Mouse (Mus musculus) spleen, adult 2 months (tissue): ENCODE results near the gene Hoxd10. TPM values are rescaled to one million over a fixed set of nuclear protein-coding genes. Genes with fewer than 3 reads are reported as not detected.
A peak's percentile ranks its signal among the peaks of the same experiment; 100 is the strongest.

Experiments used
- DNase-seq, 2 experiments: peaks; one replicate each; pipeline versions ENCODE4 v3.0.0 to v3.0.0-alpha.2; 2012 to 2021; ENCODE audit warnings: low spot score in 2 of 2, low read depth in 1 of 2
- H3K27ac ChIP-seq: fragments of 200-500 bp; 2 replicates; pipeline ENCODE4 v1.5.1; 2012; ENCODE audit warnings: low read length, inconsistent platforms; ENCODE audit not compliant: insufficient read depth
- H3K27me3 ChIP-seq: fragments of 200-500 bp; 2 replicates; pipeline ENCODE4 v1.6.1; 2012; ENCODE audit warnings: mild to moderate bottlenecking, moderate library complexity, low read length, inconsistent platforms; ENCODE audit not compliant: control insufficient read depth, insufficient read depth
- H3K36me3 ChIP-seq: fragments of 200-500 bp; 2 replicates; pipeline ENCODE4 v1.6.1; 2012; ENCODE audit warnings: mild to moderate bottlenecking, low read length, inconsistent platforms; ENCODE audit not compliant: control insufficient read depth, insufficient read depth
- H3K4me1 ChIP-seq: fragments of 200-500 bp; 2 replicates; pipeline ENCODE4 v1.6.1; 2011; ENCODE audit warnings: inconsistent platforms; ENCODE audit not compliant: control insufficient read depth, insufficient read depth, insufficient read length
- H3K4me3 ChIP-seq: fragments of 200-500 bp; 2 replicates; pipeline ENCODE4 v1.5.1; 2011; ENCODE audit warnings: mild to moderate bottlenecking, inconsistent platforms; ENCODE audit not compliant: insufficient read depth, insufficient read length; ENCODE audit errors: extremely low read depth
- CTCF ChIP-seq: fragments of 200-500 bp; IDR thresholded peaks from 2 replicates; pipeline ENCODE4 v1.5.1; 2011; ENCODE audit warnings: mild to moderate bottlenecking, inconsistent platforms; ENCODE audit not compliant: insufficient read depth, insufficient read length, insufficient replicate concordance; ENCODE audit errors: extremely low read depth
- POLR2A ChIP-seq: fragments of 200-500 bp; IDR thresholded peaks from 2 replicates; pipeline ENCODE4 v1.6.1; 2011; ENCODE audit warnings: low read depth, low read length, inconsistent platforms
- WGBS: fragments of 180-500 bp; shearing (Covaris S2); methylation state at CpG from one replicate; pipeline ENCODE4 v1.1.7; 2018; 5-methylcytosine and 5-hydroxymethylcytosine counted together
- polyA plus RNA-seq: library from polyadenylated mRNA; depleted of rRNA; stranded (reverse); fragments of >200 nt; gene quantifications from 2 replicates; pipeline ENCODE4 v1.2.3, GENCODE M21; 2012

Gene Hoxd10
- polyA plus RNA-seq, 1 experiment = not detected

DNA sequence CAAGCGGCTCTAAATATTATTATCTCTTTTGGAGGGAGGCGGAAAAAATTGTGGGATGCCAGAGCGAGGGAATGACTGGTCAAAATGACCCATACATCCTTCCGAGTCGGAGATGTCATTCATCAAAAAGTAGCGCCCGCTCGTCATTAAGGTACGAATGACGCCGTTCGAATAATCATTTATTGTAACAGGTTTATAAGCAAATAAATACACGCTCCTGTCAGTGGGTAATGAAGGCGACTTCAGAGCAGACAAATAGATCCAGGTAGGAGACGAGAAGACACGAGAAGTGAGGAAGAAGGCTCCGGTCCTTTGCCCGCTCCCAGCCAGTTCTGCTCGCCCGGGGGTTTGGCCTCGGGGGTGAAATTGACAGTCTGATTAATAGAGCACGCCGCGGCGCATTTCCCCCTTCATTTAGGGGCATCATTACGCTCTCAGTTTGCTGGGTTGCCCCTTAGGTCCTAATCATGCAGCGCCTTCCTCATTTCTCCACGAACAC is 32.2 kb upstream of the Hoxd10 start, which contains the start of gene Evx2:
Gene Evx2, minus strand, starts transcription at position 51 of the 499 bp plus-strand sequence.
- 12% methylated on average over 28 of the region's 28 CpGs for WGBS
- Histone ChIP-seq H3K27me3 (peaks cover 56% of the 10 kb centered on the region), H3K27ac (no peak within 1 kb of the TSS), H3K36me3 (no peaks in the 10 kb centered on the region), H3K4me1 (peaks cover 9% of the 10 kb centered on the region), H3K4me3 (0 out of 2 replicates have a peak within 1 kb of the TSS, but pooled peaks have one; percentile 1)
- TF ChIP-seq POLR2A (no peak), CTCF (no peak)
- no peak for DNase-seq

DNA sequence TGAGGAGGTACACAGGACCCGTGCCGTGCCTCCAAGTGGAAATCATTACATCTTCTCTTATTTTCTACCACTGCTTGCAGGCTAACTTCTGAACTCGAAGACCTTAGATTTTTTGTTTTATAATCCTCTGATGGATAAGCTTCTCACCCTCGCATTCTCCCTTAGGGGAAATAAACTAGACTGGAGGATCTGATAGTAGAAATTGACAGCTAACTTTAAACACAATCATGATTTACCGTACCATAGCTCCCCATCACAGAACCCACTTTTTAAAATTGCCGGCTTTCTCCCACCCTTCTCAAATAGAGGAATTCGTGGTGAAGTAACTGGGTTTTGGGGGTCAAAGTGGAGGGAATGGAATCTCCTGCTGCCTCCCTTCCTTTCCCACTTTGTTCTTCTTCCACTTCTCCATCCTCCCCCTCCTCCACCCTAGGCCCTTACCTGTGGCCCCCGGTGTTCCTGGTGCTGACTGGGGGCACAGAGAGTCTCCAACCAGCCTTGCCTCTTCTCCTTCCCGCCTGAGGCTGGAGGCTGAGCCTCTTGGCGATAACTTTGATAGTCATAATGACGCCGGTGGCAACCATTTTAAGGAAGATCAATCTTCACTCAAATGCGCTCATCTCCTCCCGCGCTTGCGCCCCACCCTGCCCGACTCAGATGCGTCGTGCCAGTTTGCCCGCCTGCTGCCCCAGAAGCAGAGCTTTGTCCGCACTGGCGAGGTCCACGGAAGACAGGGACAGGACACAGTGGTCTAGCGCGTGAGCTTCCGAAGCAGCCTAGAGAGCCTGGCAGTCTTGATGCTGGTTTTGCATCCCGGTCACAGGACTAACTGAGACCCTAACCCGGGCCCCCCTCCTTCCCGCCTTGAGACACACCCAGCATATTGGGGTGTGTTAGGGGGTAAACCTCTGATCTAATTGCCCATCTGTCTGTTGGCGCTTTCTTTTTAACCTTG is 31.0 kb upstream of the Hoxd10 start:
- TF ChIP-seq POLR2A = no peak
- no peak for TF ChIP-seq CTCF
- WGBS = 7% methylated on average over 30 of the region's 30 CpGs
- Histone ChIP-seq H3K4me1 (peaks cover 6% of the 10 kb centered on the region), H3K27ac (no peak overlapping the region), H3K4me3 (no peak overlapping the region), H3K27me3 (peaks cover 47% of the 10 kb centered on the region), H3K36me3 (no peaks in the 10 kb centered on the region)
- DNase-seq = no peak

DNA sequence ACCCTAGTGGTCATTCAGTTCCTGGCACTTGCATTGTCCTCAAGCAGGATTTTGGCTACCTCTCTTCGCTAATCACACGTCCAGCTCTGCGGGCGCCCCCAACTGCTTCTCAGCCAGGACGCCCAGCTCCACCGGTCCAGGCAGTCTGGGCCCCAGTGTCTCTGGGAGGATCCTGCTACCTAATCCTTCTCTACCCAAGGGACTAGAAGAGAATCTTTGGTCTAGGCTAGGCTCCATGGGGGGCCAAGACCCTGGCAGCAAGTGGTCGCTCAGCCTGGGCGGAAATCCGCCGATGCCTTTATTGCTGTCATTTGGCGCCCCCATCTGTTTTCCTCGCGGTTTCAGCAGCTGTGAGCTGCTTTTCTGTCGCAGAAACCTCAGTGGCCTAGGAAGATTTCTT is 30.0 kb upstream of the Hoxd10 start:
- 6% methylated on average over 14 of the region's 14 CpGs for WGBS

DNA sequence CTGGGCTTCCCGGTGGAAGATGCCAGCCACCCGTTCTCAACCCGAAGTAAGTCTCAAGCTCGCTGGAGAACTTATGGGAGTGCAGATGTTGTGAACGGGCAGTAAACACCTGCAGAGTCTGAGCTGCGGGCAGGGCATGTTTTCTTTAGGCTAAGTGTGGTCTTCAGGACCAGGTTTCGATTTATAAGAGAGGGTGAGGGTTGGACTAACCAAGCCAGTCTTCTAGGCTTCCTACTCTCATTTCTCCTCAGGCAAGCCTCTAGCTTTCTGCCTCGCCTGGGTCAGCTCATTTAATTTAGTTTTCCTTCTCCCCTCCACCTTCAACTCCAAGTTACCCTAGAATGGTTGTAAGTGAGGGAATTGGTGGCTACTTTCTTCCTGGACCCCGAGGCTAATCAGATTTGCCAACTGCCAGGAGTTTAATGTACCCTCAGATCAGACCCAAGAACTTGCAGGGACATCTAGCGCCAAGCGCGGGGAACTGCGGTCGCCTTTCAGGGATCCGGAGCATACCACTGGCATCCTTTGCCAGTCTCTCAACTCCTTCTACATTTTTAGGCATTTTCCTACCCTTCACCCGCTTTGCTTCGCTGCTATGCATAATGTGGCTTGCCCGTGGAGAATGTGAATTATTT is 28.3 kb upstream of the Hoxd10 start:
- no peak for DNase-seq
- Histone ChIP-seq H3K36me3 (no peaks in the 10 kb centered on the region), H3K4me1 (no peaks in the 10 kb centered on the region; the same call in 1 of the 2 replicates), H3K4me3 (no peak overlapping the region), H3K27ac (no peak overlapping the region), H3K27me3 (peaks cover 41% of the 10 kb centered on the region)
- WGBS = 5% methylated on average over 18 of the region's 18 CpGs
- no peak for TF ChIP-seq POLR2A
- peak; percentile 29; the same call in 1 of the 2 replicates for TF ChIP-seq CTCF

More for the DNA sequence above, 30.0 kb upstream of the Hoxd10 start:
- no peak for DNase-seq
- H3K4me3 ChIP-seq = no peak overlapping the region
- no peaks in the 10 kb centered on the region for H3K36me3 ChIP-seq
- H3K4me1 ChIP-seq = peaks cover 3% of the 10 kb centered on the region; the same call in 1 of the 2 replicates
- TF ChIP-seq POLR2A (no peak), CTCF (no peak)
- peaks cover 42% of the 10 kb centered on the region for H3K27me3 ChIP-seq
- no peak overlapping the region for H3K27ac ChIP-seq

DNA sequence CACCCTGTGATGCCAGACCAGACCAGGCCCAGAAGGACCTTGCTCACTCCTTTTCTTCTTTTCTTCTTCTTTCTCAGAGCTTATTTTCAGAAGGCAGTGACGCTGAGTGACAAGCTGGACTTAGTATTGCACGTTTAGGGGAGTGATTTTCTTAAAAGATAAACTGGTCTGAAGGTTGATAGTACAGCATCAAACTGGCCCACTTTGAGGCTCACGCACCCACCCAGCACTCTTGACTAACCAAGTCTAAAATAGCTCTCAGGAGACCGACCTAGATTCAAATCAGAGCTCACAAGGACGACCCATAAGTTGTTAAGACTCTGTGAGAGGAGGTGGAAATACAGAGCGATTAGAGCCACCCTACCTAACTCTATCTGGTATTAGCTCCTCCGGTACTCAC is 25.3 kb upstream of the Hoxd10 start:
- Histone ChIP-seq H3K27me3 (peaks cover 27% of the 10 kb centered on the region), H3K36me3 (no peaks in the 10 kb centered on the region), H3K27ac (no peak overlapping the region), H3K4me1 (no peaks in the 10 kb centered on the region; the same call in 1 of the 2 replicates), H3K4me3 (no peak overlapping the region)
- no peak for DNase-seq
- TF ChIP-seq POLR2A (no peak), CTCF (no peak)
- WGBS = 6% methylated on average over 7 of the region's 7 CpGs

DNA sequence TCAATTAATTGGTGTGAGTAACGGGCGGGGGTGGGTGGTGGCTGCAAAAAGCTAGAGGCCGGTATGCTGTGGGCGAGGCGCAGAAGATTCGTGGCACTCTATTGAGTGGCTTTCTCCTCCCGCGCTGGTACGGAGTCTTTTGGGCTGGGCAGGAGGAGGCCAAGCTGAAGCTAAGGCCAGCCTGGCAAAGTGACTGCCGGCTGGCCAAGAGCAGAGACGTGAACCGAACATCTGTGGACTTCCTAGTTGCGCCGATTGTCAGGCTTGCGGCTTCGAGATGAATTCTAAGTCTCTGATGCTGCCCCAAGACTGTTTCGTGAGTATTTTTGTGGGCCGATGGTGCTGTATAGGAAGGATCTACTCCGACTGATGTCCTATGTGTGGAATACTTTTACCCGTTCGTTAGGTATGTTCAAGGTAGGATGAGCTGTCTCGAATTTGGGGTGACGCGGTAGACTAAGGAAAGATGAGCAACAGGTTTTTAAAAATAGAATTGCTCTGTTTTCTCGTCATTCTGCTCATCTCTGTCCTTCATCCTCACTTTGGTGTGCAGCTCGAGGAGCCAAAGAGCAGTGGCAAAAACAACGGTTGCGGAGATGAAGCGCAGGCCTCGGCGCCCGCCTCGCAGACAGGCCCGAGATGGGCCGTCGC is 24.4 kb upstream of the Hoxd10 start:
- no peak for DNase-seq
- no peak overlapping the region for H3K4me3 ChIP-seq
- TF ChIP-seq POLR2A (no peak), CTCF (no peak)
- H3K27ac ChIP-seq = no peak overlapping the region
- WGBS = 9% methylated on average over 36 of the region's 36 CpGs
- H3K27me3 ChIP-seq = peaks cover 27% of the 10 kb centered on the region
- no peaks in the 10 kb centered on the region for H3K36me3 ChIP-seq
- no peaks in the 10 kb centered on the region; the same call in 1 of the 2 replicates for H3K4me1 ChIP-seq
